Mouse (Mus musculus) forebrain, embryonic 14.5 days (tissue): ENCODE measurements at regions not wholly inside any gene's neighbourhood (a gene's known extent, or its start where the extent isn't known, plus 50 kb on each side); places are given as distances from the start of the nearest gene placed in this dataset.

ENCODE experiments used
- ATAC-seq: fragments of 200-750 bp; cut with Nextera tagmentation; 2 replicates; pipeline ENCODE4 v1.8.0; 2017; ENCODE audit warnings: mild to moderate bottlenecking, moderate library complexity
- DNase-seq: peaks from one replicate; pipeline ENCODE4 v3.0.0-alpha.2; 2015; ENCODE audit warnings: low spot score
- H3K27ac ChIP-seq: fragments of 300-500 bp; sonication (generic); 2 replicates; pipeline ENCODE4 v1.5.1; 2014; ENCODE audit warnings: low read depth, mild to moderate bottlenecking, control low read depth, low read length, moderate library complexity
- H3K27me3 ChIP-seq: fragments of 300-500 bp; sonication (generic); replicated peaks from 2 replicates; pipeline ENCODE4 v1.6.1; 2014; ENCODE audit warnings: low read length, control low read depth, mixed read lengths; ENCODE audit not compliant: control insufficient read depth, insufficient read depth
- H3K36me3 ChIP-seq: fragments of 300-500 bp; sonication (generic); 2 replicates; pipeline ENCODE4 v1.6.1; 2014; ENCODE audit warnings: low read length, control low read depth; ENCODE audit not compliant: control insufficient read depth, insufficient read depth
- H3K4me1 ChIP-seq: fragments of 300-500 bp; sonication (generic); 2 replicates; pipeline ENCODE4 v1.6.1; 2014; ENCODE audit warnings: antibody characterized with exemption, low read length, control low read depth; ENCODE audit not compliant: control insufficient read depth, insufficient read depth
- H3K4me2 ChIP-seq: fragments of 300-500 bp; sonication (generic); 2 replicates; pipeline ENCODE4 v1.6.1; 2014; ENCODE audit warnings: mild to moderate bottlenecking, control low read depth, low read length
- H3K4me3 ChIP-seq: fragments of 300-500 bp; sonication (generic); 2 replicates; pipeline ENCODE4 v1.5.1; 2014; ENCODE audit warnings: low read depth, low read length, control low read depth
- H3K9ac ChIP-seq: fragments of 300-500 bp; sonication (generic); 2 replicates; pipeline ENCODE4 v1.6.1; 2014; ENCODE audit warnings: mild to moderate bottlenecking, low read length, control low read depth, moderate library complexity
- H3K9me3 ChIP-seq: fragments of 300-500 bp; sonication (generic); replicated peaks from 2 replicates; pipeline ENCODE4 v1.6.1; 2016; ENCODE audit warnings: low read length, control low read depth, mixed read lengths; ENCODE audit not compliant: control insufficient read depth
- WGBS: fragments of 180-500 bp; shearing (Covaris S2); extraction: QIAGEN DNeasy Blood & Tissue Kit; methylation state at CpG from one replicate; pipeline ENCODE4 v1.1.7; 2014; 5-methylcytosine and 5-hydroxymethylcytosine counted together

GRCm38 (mm10) chr8:112093554-112093953 lies 78.7 kb upstream of the Gm6793 start:
- ATAC-seq (no peak), DNase-seq (no peak)
- Histone ChIP-seq H3K4me1 (0 out of 2 replicates have a peak, but pooled peaks cover 3% of the 10 kb centered on the region), H3K27me3 (no peaks in the 10 kb centered on the region), H3K27ac (no peak overlapping the region), H3K4me2 (no peak overlapping the region), H3K9me3 (no peaks in the 10 kb centered on the region), H3K9ac (no peak overlapping the region), H3K36me3 (no peaks in the 10 kb centered on the region), H3K4me3 (no peak overlapping the region)
- 68% methylated on average over 7 of the region's 7 CpGs for WGBS

GRCm38 (mm10) chr8:112092831-112093230 lies 78.0 kb upstream of the Gm6793 start:
- H3K36me3 ChIP-seq, result no peaks in the 10 kb centered on the region
- H3K4me1 ChIP-seq, result no peaks in the 10 kb centered on the region
- H3K4me2 ChIP-seq, result no peak overlapping the region
- H3K9ac ChIP-seq, result no peak overlapping the region
- ATAC-seq (no peak), DNase-seq (no peak)
- no peaks in the 10 kb centered on the region for H3K27me3 ChIP-seq
- 41% methylated on average over 3 of the region's 3 CpGs for WGBS
- no peak overlapping the region for H3K27ac ChIP-seq
- no peak overlapping the region for H3K4me3 ChIP-seq
- no peaks in the 10 kb centered on the region for H3K9me3 ChIP-seq

GRCm38 (mm10) chr8:112078621-112079020 lies 63.8 kb upstream of the Gm6793 start:
- H3K9me3 ChIP-seq, result no peaks in the 10 kb centered on the region
- no peak overlapping the region for H3K4me2 ChIP-seq
- 56% methylated on average over 10 of the region's 10 CpGs for WGBS
- H3K4me3 ChIP-seq, result no peak overlapping the region
- no peaks in the 10 kb centered on the region for H3K36me3 ChIP-seq
- H3K4me1 ChIP-seq, result no peaks in the 10 kb centered on the region
- no peak; the same call in 1 of the 2 replicates for ATAC-seq
- H3K9ac ChIP-seq, result no peak overlapping the region
- H3K27ac ChIP-seq, result no peak overlapping the region
- DNase-seq, result peak; percentile 57
- H3K27me3 ChIP-seq, result no peaks in the 10 kb centered on the region

GRCm38 (mm10) chr8:112072205-112072604 lies 57.4 kb upstream of the Gm6793 start:
- Histone ChIP-seq H3K27me3 (no peaks in the 10 kb centered on the region), H3K9me3 (no peaks in the 10 kb centered on the region), H3K4me1 (no peaks in the 10 kb centered on the region), H3K9ac (no peak overlapping the region), H3K27ac (no peak overlapping the region), H3K4me3 (no peak overlapping the region), H3K36me3 (no peaks in the 10 kb centered on the region), H3K4me2 (no peak overlapping the region)
- no peak for DNase-seq
- 76% methylated on average over 14 of the region's 14 CpGs for WGBS
- ATAC-seq, result no peak

GRCm38 (mm10) chr8:112070251-112070650 lies 55.4 kb upstream of the Gm6793 start:
- H3K4me3 ChIP-seq, result no peak overlapping the region
- ATAC-seq (no peak), DNase-seq (no peak)
- H3K27me3 ChIP-seq, result no peaks in the 10 kb centered on the region
- no peaks in the 10 kb centered on the region for H3K9me3 ChIP-seq
- H3K4me1 ChIP-seq, result no peaks in the 10 kb centered on the region
- H3K4me2 ChIP-seq, result no peak overlapping the region
- H3K27ac ChIP-seq, result no peak overlapping the region
- H3K36me3 ChIP-seq, result no peaks in the 10 kb centered on the region
- no peak overlapping the region for H3K9ac ChIP-seq
- WGBS, result 81% methylated on average over 8 of the region's 8 CpGs
